Mouse (Mus musculus) embryonic facial prominence, embryonic 11.5 days (tissue): ENCODE measurements around the gene Gm11214. TPM values are rescaled to one million over a fixed set of nuclear protein-coding genes. Genes with fewer than 3 reads are reported as not detected.

ENCODE experiments used
- ATAC-seq: fragments of 200-750 bp; cut with Nextera tagmentation; replicated peaks from 2 replicates; pipeline ENCODE4 v1.8.0; 2017; ENCODE audit warnings: low read depth; ENCODE audit not compliant: insufficient number of reproducible peaks, low FRiP score, low TSS enrichment
- DNase-seq: peaks from one replicate; pipeline ENCODE4 v3.0.0-alpha.2; 2015; ENCODE audit warnings: low spot score
- H3K27ac ChIP-seq: fragments of 300-500 bp; sonication (generic); replicated peaks from 2 replicates; pipeline ENCODE4 v1.5.1; 2014; ENCODE audit warnings: mild to moderate bottlenecking, low read depth, low read length, control low read depth
- H3K27me3 ChIP-seq: fragments of 300-500 bp; sonication (generic); 2 replicates; pipeline ENCODE4 v1.6.1; 2014; ENCODE audit warnings: mild to moderate bottlenecking, low read length, moderate library complexity, mixed read lengths; ENCODE audit not compliant: control insufficient read depth, insufficient read depth
- H3K36me3 ChIP-seq: fragments of 300-500 bp; sonication (generic); replicated peaks from 2 replicates; pipeline ENCODE4 v1.6.1; 2014; ENCODE audit warnings: low read depth, mild to moderate bottlenecking, low read length, moderate library complexity, mixed read lengths; ENCODE audit not compliant: control insufficient read depth, insufficient read depth
- H3K4me1 ChIP-seq: fragments of 300-500 bp; sonication (generic); 2 replicates; pipeline ENCODE4 v1.6.1; 2014; ENCODE audit warnings: low read length, mixed read lengths; ENCODE audit not compliant: control insufficient read depth, insufficient read depth
- H3K4me2 ChIP-seq: fragments of 300-500 bp; sonication (generic); 2 replicates; pipeline ENCODE4 v1.6.1; 2014; ENCODE audit warnings: low read depth, mild to moderate bottlenecking, control low read depth, low read length, moderate library complexity
- H3K4me3 ChIP-seq: fragments of 300-500 bp; sonication (generic); 2 replicates; pipeline ENCODE4 v1.5.1; 2014; ENCODE audit warnings: low read depth, low read length, control low read depth
- H3K9ac ChIP-seq: fragments of 300-500 bp; sonication (generic); replicated peaks from 2 replicates; pipeline ENCODE4 v1.6.1; 2014; ENCODE audit warnings: mild to moderate bottlenecking, control low read depth, low read length
- H3K9me3 ChIP-seq: fragments of 300-500 bp; sonication (generic); replicated peaks from 2 replicates; pipeline ENCODE4 v1.6.1; 2016; ENCODE audit warnings: mild to moderate bottlenecking, low read length, inconsistent platforms, mixed read lengths; ENCODE audit not compliant: control insufficient read depth
- WGBS: fragments of 180-500 bp; shearing (Covaris S2); extraction: QIAGEN DNeasy Blood & Tissue Kit; methylation state at CpG from one replicate; pipeline ENCODE4 v1.1.7; 2014; 5-methylcytosine and 5-hydroxymethylcytosine counted together
- polyA plus RNA-seq: library from polyadenylated mRNA; unstranded; fragments of >200 nt; fragmentation: Nextera tagmentation; extraction: Ambion mirVana; gene quantifications from 2 replicates; pipeline ENCODE4 v1.2.1, GENCODE M21; 2014

Gm11214 gene
- polyA plus RNA-seq, 1 experiment from 2014 or later = not detected

DNA sequence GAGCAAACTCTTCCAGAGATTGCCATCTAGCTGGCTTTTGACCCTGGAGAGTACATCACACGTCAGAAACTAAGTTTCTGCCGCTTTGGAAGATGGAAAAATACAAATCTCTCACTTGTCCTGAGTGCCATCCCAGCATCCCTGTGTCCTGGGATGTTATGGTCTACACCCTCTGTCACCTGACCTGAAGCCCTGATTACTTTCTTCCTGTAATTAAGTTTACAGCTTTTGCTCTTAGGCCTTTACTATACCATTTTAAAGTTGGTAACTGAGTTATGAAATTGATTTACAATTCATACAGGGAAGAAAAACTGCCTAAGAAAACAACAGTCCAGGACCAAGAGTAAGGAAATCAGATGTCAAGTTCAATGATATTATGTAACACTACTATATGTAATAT lies 19.3 kb upstream of the Gm11214 start:
- Histone ChIP-seq H3K9me3 (no peaks in the 10 kb centered on the region), H3K36me3 (no peaks in the 10 kb centered on the region), H3K9ac (no peak overlapping the region), H3K27me3 (no peaks in the 10 kb centered on the region), H3K4me3 (no peak overlapping the region), H3K4me1 (no peaks in the 10 kb centered on the region), H3K27ac (no peak overlapping the region), H3K4me2 (no peak overlapping the region)
- ATAC-seq (no peak), DNase-seq (no peak)
- WGBS = 71% methylated on average over 2 of the region's 2 CpGs

GRCm38 (mm10) chr4:63681557-63681956 lies 18.4 kb upstream of the Gm11214 start:
- Histone ChIP-seq H3K4me1 (no peaks in the 10 kb centered on the region), H3K36me3 (no peaks in the 10 kb centered on the region), H3K4me2 (no peak overlapping the region), H3K9ac (no peak overlapping the region), H3K27me3 (no peaks in the 10 kb centered on the region), H3K27ac (no peak overlapping the region), H3K4me3 (no peak overlapping the region), H3K9me3 (no peaks in the 10 kb centered on the region)
- WGBS = 91% methylated on average over 3 of the region's 3 CpGs
- ATAC-seq = no peak
- DNase-seq = no peak

DNA sequence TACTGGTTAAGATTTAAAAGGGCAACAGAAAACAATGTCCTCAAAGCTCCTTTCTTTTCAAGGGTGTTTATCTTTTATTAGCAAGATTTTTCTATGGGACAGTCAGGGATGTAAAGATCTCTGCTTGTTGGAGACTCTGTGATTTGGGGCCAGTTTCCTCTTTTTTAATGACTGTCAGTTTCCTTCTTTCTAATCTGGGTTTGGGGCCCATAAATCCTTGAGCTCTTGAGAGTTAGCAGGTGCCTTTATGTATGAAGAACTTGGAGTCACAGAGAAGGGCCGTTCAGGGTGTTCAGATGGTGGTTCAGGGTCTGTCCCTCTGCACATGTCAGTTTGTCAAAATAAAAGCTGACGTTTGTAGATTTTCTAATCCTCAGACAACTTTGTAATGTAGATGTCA lies 11.9 kb upstream of the Gm11214 start:
- H3K36me3 ChIP-seq = no peaks in the 10 kb centered on the region
- no peak overlapping the region for H3K4me2 ChIP-seq
- no peaks in the 10 kb centered on the region for H3K9me3 ChIP-seq
- no peaks in the 10 kb centered on the region for H3K27me3 ChIP-seq
- H3K27ac ChIP-seq = no peak overlapping the region
- H3K9ac ChIP-seq = no peak overlapping the region
- H3K4me1 ChIP-seq = no peaks in the 10 kb centered on the region
- ATAC-seq (no peak), DNase-seq (no peak)
- H3K4me3 ChIP-seq = no peak overlapping the region
- 72% methylated on average over 2 of the region's 2 CpGs for WGBS

DNA sequence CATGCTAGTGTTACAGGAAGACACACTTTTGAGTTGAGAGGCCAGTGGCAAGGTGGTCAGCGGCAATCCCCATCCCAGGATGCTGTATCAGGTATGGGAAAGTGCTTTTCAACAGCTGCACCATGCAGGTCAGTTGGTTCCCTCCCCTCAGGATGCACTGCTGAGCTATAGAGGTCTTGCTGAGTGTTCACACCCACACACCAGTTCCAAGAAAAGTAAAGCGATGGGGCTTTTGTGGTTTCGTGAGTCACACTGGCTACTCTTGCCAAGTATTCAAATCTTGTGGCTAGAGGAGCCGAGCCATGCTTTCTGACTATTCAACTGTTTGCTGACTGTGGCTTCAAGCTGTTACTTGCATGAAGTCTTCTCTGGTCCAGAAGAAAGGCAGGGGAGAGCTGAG lies 5.1 kb upstream of the Gm11214 start:
- no peak overlapping the region for H3K4me3 ChIP-seq
- no peaks in the 10 kb centered on the region for H3K9me3 ChIP-seq
- no peak overlapping the region for H3K9ac ChIP-seq
- H3K27ac ChIP-seq = no peak overlapping the region
- ATAC-seq (no peak), DNase-seq (no peak)
- H3K4me2 ChIP-seq = no peak overlapping the region
- H3K4me1 ChIP-seq = no peaks in the 10 kb centered on the region
- H3K27me3 ChIP-seq = no peaks in the 10 kb centered on the region
- no peaks in the 10 kb centered on the region for H3K36me3 ChIP-seq
- WGBS = 86% methylated on average over 4 of the region's 4 CpGs

- 82% methylated on average over 7 of the region's 7 CpGs for WGBS
These were observed 2.6 kb upstream of the Gm11214 start for GRCm38 (mm10) chr4:63665738-63666137.

DNA sequence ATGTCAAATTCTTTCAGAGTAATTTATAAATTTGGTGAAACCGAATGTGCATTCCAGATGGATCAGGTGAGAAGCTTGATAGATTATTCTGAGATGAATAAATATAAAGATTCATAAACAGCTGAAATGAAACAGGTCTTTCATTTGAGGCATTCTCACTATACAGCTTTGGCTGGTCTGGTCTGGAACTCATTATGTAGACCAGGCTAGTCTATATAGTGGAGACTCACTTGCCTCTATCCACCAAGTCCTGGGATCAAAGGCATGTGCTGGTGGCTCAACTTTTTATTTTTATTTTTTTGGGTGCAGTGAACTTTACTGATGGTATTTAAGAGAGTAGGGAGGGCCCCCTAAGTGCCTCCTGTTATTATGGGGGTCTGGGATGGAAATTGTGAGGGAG lies 1.3 kb downstream of the Gm11214 start:
- Histone ChIP-seq H3K27ac (no peak overlapping the region), H3K4me1 (no peaks in the 10 kb centered on the region), H3K9ac (no peak overlapping the region), H3K36me3 (no peaks in the 10 kb centered on the region), H3K9me3 (no peaks in the 10 kb centered on the region), H3K4me3 (no peak overlapping the region), H3K27me3 (no peaks in the 10 kb centered on the region), H3K4me2 (no peak overlapping the region)
- ATAC-seq (no peak), DNase-seq (no peak)
- 76% methylated on average over 1 of the region's 1 CpGs for WGBS

More at GRCm38 (mm10) chr4:63665738-63666137, 2.6 kb upstream of the Gm11214 start:
- Histone ChIP-seq H3K27me3 (no peaks in the 10 kb centered on the region), H3K9me3 (no peaks in the 10 kb centered on the region), H3K4me1 (no peaks in the 10 kb centered on the region), H3K36me3 (no peaks in the 10 kb centered on the region), H3K9ac (no peak overlapping the region), H3K27ac (no peak overlapping the region), H3K4me2 (no peak overlapping the region), H3K4me3 (no peak overlapping the region)
- DNase-seq (no peak), ATAC-seq (no peak)

GRCm38 (mm10) chr4:63661426-63661825 lies 1.8 kb downstream of the Gm11214 start:
- Histone ChIP-seq H3K27me3 (no peaks in the 10 kb centered on the region), H3K4me1 (no peaks in the 10 kb centered on the region), H3K9me3 (no peaks in the 10 kb centered on the region), H3K9ac (no peak overlapping the region), H3K4me2 (no peak overlapping the region), H3K27ac (no peak overlapping the region), H3K36me3 (no peaks in the 10 kb centered on the region), H3K4me3 (no peak overlapping the region)
- ATAC-seq (no peak), DNase-seq (no peak)
- WGBS = 76% methylated on average over 1 of the region's 1 CpGs

DNA sequence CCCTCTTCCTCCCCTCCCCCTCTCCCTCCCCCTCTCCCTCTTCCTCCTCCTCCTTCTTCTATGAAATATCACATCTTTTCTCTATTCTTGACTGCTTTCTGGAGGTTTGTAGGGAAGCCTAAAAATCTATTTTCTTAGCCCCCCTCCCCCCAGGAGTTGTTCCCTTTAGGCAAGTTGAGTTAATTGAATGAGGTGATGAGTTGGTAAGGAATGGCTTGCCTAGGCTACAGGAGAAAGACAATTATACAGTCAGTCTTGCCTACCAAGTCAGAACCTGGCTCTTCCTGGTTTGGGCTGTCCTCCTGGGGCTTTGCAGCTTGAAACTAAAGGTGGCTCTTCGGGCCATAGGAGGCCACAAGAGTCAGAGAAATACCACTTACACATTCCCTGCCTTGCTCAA lies 3.4 kb downstream of the Gm11214 start:
- Histone ChIP-seq H3K4me2 (no peak overlapping the region), H3K27ac (no peak overlapping the region), H3K4me3 (no peak overlapping the region), H3K36me3 (no peaks in the 10 kb centered on the region), H3K9me3 (no peaks in the 10 kb centered on the region), H3K4me1 (no peaks in the 10 kb centered on the region), H3K9ac (no peak overlapping the region), H3K27me3 (no peaks in the 10 kb centered on the region)
- 84% methylated on average over 1 of the region's 1 CpGs for WGBS
- DNase-seq = no peak
- no peak for ATAC-seq
